Mouse (Mus musculus): ENCODE data around the gene Gpr107. TPM values are rescaled to one million over a fixed set of nuclear protein-coding genes. Genes with fewer than 3 reads are reported as not detected.

The Gpr107 gene
- polyA plus RNA-seq, 1 experiment = 26.6 TPM

- no peak for DNase-seq (ENCODE audit: low read depth, low spot score)
- 72% methylated on average over 7 of the region's 7 CpGs for WGBS
Observed at GRCm38 (mm10) chr2:31125156-31125555, 27.0 kb upstream of the Gpr107 start.

GRCm38 (mm10) chr2:31126048-31126447 is 26.1 kb upstream of the Gpr107 start:
- WGBS = 88% methylated on average over 9 of the region's 9 CpGs
- DNase-seq (ENCODE audit: low read depth, low spot score) = no peak

- WGBS = 19% methylated on average over 7 of the region's 7 CpGs
- no peak for DNase-seq (ENCODE audit: low read depth, low spot score)
Observed at GRCm38 (mm10) chr2:31127219-31127618, 24.9 kb upstream of the Gpr107 start.

DNA sequence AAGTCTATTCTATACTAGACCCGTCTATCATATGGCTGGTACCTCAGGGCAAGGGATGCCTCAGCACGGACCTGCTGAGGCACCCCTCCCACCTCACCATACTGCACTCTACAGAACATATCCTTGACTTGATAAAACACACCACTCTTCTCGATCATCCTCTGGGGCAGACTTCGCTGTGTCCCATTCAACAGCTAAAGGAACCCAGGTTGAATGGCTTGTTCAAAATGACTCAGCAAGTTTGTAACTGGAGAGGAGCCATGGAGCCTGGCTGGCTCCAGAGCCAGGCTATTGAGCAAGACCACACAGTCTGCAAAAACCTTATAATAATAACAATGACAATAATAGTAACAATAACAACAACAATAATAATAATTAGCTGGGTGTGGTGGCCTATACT is 24.2 kb upstream of the Gpr107 start:
- 56% methylated on average over 4 of the region's 4 CpGs for WGBS
- no peak for DNase-seq (ENCODE audit: low read depth, low spot score)

DNA sequence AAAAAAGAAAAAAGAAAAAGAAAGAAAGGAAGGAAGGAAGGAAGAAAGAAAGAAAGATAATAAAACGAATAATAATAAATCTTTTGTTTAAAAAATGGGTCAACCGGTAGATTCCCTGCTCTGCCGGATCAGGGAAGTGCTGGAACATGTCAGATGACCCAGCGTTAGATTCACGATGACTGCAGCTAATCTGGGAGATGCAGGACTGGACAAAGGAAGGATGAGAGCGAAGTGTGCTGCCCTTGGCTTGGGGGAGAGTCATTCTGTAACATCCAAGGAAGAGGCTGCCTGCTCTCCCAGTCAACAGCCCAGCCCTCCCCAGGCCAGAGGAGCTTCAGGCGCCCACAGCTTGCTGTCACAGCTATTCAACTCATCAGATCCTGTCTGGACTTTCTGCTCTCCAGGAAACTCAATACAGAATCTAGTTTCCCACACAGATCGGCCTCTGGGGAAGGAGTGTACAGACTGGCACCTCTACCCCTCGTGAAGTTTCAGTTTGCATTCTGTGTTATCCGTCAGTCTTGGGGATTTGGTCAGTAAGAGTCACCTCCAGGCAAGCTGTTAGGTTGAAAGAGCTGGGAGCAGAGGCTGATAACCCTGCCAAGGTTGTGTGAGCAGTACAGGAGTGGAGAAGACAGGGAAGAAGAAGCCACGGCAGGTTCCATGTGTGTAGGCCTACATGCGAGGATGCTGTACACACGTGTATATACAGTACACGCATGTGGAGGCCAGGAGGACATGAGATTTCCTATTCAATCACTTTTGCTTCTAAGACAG is 22.2 kb upstream of the Gpr107 start:
- 72% methylated on average over 14 of the region's 14 CpGs for WGBS
- no peak for DNase-seq (ENCODE audit: low read depth, low spot score)

GRCm38 (mm10) chr2:31130815-31131299 is 21.3 kb upstream of the Gpr107 start:
- WGBS = 54% methylated on average over 8 of the region's 8 CpGs
- no peak for DNase-seq (ENCODE audit: low read depth, low spot score)

DNA sequence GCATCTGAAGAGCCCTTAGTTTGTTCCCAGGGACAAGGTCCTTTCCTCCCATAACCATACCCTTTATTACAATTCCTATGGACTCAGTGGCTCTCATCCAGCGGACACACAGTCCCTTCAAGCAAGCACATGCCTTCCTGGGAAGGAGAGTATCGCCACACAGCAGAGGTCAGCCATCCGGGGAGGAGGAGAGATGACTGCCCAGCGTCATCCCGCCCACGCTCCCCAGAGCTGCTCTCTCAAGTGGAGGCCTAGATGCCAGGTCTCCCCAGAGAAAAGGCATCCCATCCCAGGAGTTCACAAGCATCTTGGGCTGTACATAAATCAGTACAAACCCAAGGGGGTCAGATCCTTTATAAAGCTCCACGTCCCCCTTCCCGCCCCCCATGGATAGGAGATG is 19.4 kb upstream of the Gpr107 start:
- 64% methylated on average over 8 of the region's 8 CpGs for WGBS
- DNase-seq (ENCODE audit: low read depth, low spot score) = no peak

DNA sequence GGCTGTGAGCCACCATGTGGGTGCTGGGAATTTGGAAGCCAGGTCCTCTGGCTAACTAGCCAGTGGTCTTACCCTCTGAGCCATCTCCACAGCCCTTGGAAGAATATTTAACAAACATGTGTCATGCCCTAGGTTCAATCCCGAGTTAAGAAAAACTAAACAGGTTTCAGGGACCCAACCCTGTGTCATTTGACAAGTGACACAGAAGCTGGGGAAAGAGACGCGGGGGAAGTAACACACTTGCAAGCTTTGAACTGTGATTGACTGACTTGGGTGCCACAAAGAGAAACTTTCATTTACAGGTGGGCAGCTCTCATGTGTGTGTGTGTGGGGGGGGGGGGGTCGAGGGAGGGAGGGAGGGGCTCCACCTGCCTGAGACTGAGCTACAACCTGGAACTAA is 18.1 kb upstream of the Gpr107 start:
- WGBS = 47% methylated on average over 4 of the region's 4 CpGs
- DNase-seq (ENCODE audit: low read depth, low spot score) = no peak

DNA sequence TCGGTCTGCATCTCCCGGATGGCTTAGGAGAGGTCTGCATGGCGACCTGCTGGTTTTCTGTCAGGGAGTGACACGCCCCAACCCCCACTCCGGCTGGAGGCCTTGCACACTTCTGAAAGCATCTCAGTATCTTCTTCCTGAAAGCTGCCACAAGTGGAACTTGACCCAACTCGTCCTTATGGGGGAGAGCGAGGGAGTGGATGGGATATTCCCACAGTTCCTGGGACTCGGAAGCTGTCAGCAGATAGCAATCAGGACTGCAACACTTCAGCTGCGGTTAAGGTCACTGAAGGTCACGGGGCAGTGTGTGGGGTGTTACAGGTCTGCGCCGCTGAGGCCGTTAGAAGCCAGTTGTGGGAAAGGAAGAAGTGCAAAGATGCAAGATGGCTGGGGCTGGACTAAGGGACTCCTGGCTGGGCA is 16.6 kb upstream of the Gpr107 start:
- WGBS = 78% methylated on average over 13 of the region's 13 CpGs
- DNase-seq (ENCODE audit: low read depth, low spot score) = no peak

DNA sequence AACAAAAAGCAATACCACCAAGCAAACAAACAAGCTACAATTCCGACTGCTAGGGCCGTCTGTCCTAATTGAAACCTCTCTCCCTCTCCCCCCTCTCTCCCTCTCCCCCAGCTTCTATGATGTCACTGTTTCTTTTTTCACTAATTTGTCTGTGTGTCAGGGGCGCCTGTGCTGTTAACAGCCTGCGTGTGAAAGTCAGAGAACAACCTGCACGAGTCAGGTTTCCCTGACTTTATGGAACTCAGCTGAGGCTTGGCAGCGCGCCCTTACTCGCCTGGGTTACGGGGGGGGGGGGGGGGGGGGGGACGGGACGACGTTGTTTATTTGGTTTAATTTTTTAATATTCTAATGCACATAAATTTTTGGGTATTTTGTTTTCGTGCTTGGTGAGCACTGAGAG is 15.8 kb upstream of the Gpr107 start:
- WGBS = 26% methylated on average over 13 of the region's 13 CpGs
- no peak for DNase-seq (ENCODE audit: low read depth, low spot score)

GRCm38 (mm10) chr2:31137018-31137590 is 15.0 kb upstream of the Gpr107 start:
- 74% methylated on average over 14 of the region's 14 CpGs for WGBS
- DNase-seq (ENCODE audit: low read depth, low spot score) = no peak

- WGBS = 88% methylated on average over 10 of the region's 10 CpGs
- DNase-seq (ENCODE audit: low read depth, low spot score) = no peak
Observed at GRCm38 (mm10) chr2:31139174-31139632, 12.9 kb upstream of the Gpr107 start.

- no peak for DNase-seq (ENCODE audit: low read depth, low spot score)
- 73% methylated on average over 12 of the region's 12 CpGs for WGBS
Observed at GRCm38 (mm10) chr2:31139991-31140771, 11.9 kb upstream of the Gpr107 start.

GRCm38 (mm10) chr2:31140772-31141073 is 11.4 kb upstream of the Gpr107 start:
- no peak for DNase-seq (ENCODE audit: low read depth, low spot score)
- 13% methylated on average over 10 of the region's 10 CpGs for WGBS

GRCm38 (mm10) chr2:31141074-31141866 is 10.8 kb upstream of the Gpr107 start:
- 1% methylated on average over 77 of the region's 78 CpGs for WGBS
- no peak for DNase-seq (ENCODE audit: low read depth, low spot score)

DNA sequence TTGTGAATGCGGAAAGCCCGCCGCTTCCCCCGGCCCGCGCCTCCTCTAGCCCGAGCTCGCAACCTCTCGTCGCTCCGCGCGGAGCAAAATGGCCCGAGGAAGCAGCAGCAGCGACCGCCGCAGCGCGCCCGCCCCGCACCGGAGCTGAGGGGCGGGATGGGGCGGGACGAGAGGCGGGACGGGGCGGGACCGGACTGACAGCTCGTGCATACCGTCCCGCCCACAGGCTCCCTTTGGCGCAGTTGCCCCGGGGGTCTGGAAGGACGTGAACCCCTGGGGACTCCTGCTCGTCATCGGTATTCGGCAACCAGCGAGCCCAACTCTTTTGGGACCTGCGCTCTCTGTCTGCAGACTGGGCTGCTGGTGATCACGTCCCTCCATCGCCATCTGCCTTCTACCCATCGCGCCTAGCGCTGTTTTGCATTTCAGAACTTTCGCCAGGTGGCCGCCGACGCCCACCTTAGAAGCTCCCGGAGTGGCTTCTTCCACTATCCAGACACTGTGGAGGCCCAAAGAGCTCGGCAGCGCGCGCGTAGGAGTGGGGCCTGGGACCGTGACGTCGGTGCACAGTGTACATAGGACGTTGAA is 10.2 kb upstream of the Gpr107 start, which contains the start of gene Fnbp1:
Gene Fnbp1, minus strand, starts transcription at position 142 of the 588 bp plus-strand sequence.
- WGBS = under 1% methylated on average over 57 of the region's 59 CpGs
- DNase-seq (ENCODE audit: low read depth, low spot score) = peak; percentile 53

DNA sequence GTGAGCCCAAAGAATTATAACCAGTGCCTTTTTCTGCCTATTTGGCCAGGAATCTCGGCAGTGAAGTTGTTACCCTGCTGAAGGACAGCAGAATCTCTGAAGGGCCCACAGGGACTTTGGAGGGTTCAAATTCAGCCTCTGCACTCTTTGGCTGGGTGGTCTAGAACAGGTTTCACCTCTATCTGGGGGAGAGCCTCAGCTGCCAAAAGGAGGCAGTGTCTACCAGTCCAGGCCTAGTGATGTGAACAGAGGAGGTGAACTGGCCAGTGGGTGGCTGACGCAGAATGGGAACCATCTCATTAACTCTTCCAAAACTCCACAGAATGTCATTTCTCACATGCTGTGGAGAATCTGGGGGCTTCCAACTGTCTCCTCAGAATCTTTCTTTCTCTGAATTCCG is 9.6 kb upstream of the Gpr107 start:
- WGBS = 36% methylated on average over 3 of the region's 3 CpGs
- no peak for DNase-seq (ENCODE audit: low read depth, low spot score)

DNA sequence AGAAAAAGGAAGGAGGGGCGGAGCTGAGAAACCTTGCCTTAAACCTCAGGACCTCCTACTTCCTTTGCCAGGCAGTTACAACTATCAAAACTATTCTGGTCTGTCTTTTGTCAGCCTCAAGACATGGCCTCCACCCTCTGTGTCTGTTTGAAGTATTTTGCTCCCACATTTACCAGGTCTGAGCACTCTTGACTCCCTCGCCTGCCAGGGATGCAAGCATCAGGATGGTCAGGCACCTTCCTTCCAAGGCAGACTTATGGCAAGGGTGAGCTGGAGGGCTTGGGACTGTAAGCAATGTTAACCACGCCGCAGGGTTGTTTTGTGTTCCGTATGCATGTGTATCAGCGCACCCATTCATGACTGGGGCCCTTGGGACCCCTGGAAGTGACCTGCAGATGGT is 8.8 kb upstream of the Gpr107 start:
- DNase-seq (ENCODE audit: low read depth, low spot score) = no peak
- 66% methylated on average over 6 of the region's 6 CpGs for WGBS
